Mouse (Mus musculus) kidney, adult 2 months (tissue): ENCODE data around the gene Fam155a.

Experiments
- CTCF ChIP-seq: fragments of 200-500 bp; conservative IDR thresholded peaks from 2 replicates; pipeline ENCODE4 v1.5.1; 2011; ENCODE audit warnings: low read depth, mild to moderate bottlenecking, control low read depth, low read length, moderate library complexity, mixed read lengths; ENCODE audit not compliant: insufficient read depth, insufficient read length
- POLR2A ChIP-seq: fragments of 200-500 bp; IDR thresholded peaks from one replicate; pipeline ENCODE4 v1.6.1; 2011; ENCODE audit warnings: low read depth, low read length, control low read depth

GRCm38 (mm10) chr8:9344136-9344535 lies 426.8 kb downstream of the Fam155a start:
- TF ChIP-seq CTCF (no peak), POLR2A (no peak)
